Mouse (Mus musculus): Measurements from ENCODE around the gene Ndc80. TPM values are rescaled to one million over a fixed set of nuclear protein-coding genes. Genes with fewer than 3 reads are reported as not detected.
"Not testable (repeated sequence)": the region's sequence is repeated elsewhere in the genome, so short reads cannot be mapped to it uniquely, and the experiment has no call there.

The Ndc80 gene
- 10 to 100 TPM; 11.1 to 20.0 TPM for polyA plus RNA-seq (2017; shearing (Covaris generic))

DNA sequence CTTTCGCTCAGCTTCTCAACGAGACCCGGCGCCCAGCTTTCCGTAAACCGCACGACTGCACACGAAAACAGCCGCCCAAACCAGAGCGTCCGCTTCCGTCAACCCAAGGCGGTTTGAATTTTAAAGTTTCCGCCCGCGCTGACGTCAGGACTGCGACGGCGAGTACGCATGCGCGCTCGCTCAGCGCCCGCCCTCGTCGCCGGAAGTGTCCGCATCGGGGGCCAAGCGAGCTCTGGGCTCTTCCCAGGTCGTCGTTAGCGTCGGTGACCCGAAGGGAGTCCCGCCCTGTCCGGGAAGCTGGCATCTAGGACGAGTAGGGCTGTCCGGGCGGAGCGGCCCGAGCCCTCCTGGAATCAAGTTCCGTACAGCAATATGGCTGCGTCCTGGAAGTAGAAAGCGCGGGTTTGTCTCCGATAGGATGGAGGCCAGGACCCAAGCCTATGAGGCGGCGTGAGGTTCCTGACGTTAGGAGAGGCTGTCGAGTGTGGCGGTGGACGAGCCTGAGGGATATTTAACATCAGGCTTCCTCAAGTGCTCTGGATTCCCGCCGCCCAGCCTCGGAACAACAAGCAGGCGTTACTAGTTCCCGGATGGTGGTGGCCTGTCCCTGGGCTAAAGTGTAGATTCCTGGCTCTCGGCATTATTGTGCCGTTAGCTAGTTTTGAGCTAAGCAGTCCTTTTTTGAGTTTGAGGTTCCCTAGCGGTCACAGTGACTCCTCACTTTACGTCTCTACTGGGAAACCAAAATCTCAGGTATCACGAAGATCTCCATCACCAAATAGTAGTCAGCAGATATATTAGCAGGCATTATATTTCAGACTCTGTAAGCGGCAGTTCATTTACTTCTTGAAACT is at the start of gene Ndc80:
Gene Ndc80 (minus strand): TSS at position 147 of the 854 bp plus-strand sequence.
- peak; percentile 84 for ATAC-seq

DNA sequence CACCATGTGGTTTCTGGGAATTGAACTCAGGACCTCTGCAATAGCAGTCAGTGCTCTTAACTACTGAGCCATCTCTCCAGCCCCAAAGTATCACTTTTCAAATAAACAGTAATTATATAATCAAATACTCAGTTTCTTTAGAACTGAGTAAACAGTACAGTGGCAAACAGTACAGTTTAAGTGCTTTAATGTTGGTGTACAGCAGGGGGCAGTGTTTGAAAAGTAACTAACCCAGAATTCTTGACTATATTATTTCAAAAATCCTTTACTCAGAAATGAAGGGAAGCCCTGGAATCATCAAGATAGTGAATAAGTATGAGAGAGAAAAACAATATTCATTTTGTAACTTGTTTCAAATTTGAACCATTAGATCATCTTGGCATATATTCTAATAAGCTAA is 35.0 kb upstream of the Ndc80 start:
- ATAC-seq, result peak; percentile 64

DNA sequence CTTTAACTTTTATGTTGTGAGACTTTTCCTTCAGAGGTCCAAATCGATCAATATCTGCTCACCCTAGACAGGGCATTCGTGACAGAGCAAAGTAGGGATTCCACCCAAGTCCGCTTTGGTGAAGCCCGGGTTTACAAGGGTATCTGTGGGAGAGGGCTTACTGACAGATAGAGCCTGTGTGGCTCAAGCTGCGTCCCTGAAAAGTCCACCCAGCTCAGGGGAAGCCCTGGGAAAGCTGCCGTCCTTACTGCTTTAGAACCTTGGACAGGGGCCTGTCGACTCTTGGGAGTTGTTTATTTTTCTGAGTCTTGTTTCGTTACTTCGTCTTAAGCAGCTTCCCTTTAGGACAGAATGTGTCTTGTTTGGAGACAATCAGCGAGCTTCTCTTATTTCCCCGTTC is 26.2 kb upstream of the Ndc80 start:
- no peak for ATAC-seq

- peak; percentile 86 for ATAC-seq
Measured at GRCm38 (mm10) chr17:71551757-71552451, 25.2 kb upstream of the Ndc80 start, which contains the start of gene Spdya. Gene Spdya, plus strand, starts transcription at chr17:71552061.

- no peak for ATAC-seq
Measured at GRCm38 (mm10) chr17:71551350-71551749, 24.7 kb upstream of the Ndc80 start.

GRCm38 (mm10) chr17:71548586-71548985 is 21.9 kb upstream of the Ndc80 start:
- no peak for ATAC-seq

DNA sequence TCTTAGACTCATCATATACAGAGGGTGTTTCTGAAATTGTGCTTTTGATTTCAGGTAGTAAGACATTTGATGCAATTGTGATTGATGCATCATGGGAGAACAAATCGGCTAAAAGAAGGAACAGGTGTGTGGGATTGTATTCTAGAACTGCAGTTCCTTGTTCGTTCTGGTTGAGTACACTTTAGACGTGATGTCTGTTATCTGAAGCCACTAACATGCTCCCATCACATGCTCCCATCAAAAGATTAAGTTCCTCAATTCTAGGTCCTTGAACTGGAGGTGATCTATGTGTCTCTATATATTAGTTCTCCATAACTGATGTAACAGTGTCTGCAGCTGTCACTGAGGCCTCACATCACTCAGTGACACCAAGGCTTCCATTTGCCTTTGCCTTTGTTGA is 10.5 kb upstream of the Ndc80 start:
- no peak for ATAC-seq

- not testable (repeated sequence) for ATAC-seq
Measured at GRCm38 (mm10) chr17:71535595-71535994, 8.9 kb upstream of the Ndc80 start.

GRCm38 (mm10) chr17:71528042-71528441 is 1.4 kb upstream of the Ndc80 start:
- no peak for ATAC-seq

DNA sequence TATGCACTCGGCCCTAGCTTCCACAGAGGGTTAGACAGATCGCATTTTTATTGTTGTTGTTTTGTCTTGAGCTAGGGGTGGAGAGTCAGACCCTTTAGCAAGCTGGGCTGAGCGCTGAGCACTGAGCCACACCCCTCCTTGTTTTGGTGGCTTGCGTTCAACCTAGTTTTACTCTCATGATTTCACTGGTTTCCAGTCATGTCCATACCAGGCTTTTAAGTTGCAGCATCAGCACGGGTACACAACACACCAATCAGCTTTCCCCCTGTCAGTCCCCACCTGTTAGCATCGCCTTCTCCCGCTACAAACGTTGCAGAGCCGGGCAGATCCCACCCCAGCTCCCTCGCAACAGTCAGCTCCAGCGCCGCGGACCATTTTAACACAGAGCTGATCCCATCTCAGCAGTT is 352 bp downstream of the Ndc80 start:
- peak; percentile 42 for ATAC-seq

- no peak for ATAC-seq
Measured at GRCm38 (mm10) chr17:71510297-71510696, 16.4 kb downstream of the Ndc80 start.

GRCm38 (mm10) chr17:71506832-71507231 is 19.8 kb downstream of the Ndc80 start:
- no peak for ATAC-seq

- no peak for ATAC-seq
Measured at GRCm38 (mm10) chr17:71495784-71496183, 30.9 kb downstream of the Ndc80 start.

DNA sequence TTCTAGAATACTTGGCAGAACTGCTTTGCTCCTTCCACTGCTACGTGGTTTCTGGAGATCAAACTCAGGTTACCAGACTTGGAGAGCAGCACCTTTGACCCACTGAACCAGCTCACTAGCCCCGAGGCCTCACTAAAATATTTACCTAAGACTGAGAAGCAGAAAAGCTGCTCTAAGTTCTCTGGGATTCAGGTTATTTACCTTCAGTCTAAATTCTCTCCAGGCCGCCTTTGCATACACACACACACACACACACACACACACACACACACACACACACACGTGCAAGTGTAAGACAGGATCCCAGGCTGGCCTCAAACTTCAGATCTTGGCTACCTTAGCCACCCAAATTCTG is 35.3 kb downstream of the Ndc80 start:
- peak; percentile 3 for ATAC-seq

DNA sequence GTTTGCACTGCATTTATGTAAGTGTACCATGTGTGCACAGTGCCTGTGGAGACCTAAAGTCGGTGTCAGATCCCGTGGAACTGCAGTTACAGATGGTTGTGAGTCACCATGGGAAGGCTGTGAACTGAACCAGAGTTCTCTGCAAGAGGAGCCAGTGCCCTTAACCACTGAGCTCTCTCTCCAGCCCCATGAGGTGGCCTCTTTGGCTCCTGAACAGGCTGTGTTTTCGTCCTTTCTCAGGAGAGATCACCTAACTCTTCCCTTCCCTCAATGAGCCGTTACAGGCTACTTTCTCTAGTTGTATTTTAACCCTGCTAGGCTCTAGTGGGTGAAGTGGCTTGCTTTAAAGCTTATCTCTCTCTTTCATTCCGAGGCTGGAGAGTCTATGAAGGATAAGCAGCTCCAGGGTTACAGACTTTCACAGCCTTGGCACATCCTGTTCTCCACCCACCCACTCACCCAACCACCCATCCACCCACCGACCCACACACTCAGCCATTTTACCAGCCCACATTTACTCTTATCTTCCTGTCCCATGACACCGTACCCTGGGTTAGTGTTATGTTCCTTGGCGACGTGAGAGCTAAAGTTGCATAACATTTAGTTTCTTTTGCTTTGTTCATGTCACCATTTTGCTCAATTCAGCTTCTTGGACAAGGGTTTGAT is 35.9 kb downstream of the Ndc80 start:
- ATAC-seq, result peak; percentile 77

- ATAC-seq, result no peak
Measured at GRCm38 (mm10) chr17:71489703-71490461, 36.8 kb downstream of the Ndc80 start.

DNA sequence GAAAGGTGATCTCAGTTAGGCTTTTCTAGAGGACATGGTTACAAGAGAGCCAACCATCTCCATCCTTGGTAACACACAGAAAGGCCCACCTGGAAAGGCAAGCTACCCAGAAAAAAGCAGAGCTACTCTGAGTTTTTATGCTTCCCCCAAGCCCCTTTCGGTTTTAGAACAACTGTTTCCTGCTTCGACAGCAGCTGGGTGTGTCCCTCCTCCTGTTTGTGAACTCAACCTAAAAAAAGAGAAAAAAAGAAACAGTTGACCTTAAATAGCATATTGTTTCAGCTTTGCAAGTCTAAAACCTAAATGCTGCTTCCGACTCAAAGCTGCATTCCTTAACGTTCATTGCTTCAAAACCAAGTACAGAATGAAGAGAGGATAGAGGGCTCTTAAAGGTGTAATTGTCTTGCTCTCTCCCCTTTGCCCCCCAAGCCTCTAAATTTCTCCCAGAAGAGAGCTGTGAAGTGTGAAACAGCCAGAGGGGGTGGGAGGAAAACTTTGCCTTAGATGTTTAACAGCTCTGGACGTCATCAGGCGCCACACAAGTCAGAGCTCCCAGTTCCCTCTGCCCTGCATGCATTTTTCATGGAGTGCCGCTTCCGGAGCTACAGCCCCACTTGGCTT is 40.3 kb downstream of the Ndc80 start:
- ATAC-seq, result peak; percentile 66

DNA sequence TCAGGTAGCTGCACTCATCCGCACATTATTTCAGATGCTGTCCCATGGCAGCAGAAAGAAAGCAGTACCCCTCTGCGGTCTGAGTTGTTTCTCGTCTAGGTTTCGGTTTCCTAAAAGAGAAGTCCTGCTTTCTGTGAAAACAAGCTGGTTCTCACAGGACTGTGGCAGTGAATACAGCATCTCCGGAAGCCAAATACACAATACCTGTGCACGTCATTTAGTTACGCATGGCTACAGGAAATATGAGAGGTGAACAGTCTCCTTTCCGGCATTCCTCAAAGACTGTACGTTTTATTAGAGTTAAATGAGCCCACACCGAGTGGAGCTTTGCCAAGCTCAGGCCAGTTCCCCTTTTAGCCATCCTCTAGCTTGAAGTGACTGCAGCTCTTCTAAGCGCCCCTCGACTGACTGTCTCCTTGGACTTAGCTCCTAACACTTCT is 40.8 kb downstream of the Ndc80 start:
- peak; percentile 84 for ATAC-seq

- no peak for ATAC-seq
Measured at GRCm38 (mm10) chr17:71484711-71485110, 41.9 kb downstream of the Ndc80 start.

DNA sequence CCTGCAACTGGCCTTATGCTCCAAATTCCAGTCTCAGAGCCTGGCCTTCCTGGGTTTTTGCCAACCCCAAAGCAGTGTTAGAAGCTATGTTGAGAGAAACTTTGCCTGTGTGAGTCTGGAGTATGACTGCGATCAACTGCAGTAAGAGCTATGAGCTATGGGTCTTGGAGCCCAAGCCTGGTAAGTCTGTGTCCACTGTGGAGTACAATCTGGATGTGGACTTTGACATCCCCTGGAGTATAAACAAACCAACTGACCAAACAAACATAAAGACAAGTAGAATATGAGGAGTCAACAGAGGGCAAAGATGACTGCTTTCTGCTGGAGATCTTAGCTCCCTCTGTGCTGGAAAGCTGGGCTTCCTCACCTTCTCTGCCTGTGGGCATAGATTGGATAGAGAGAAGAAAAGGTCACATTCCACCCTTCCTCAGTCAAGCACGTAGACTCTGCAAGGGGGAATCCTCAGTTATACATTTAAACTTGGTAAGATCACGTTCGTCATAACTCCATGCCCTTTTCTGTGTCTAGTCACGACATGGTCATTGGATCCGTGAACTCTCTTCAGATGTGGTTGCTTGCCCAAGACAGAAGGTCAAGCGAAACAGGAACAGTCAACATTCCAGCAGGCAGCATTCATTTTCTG is 43.1 kb downstream of the Ndc80 start:
- ATAC-seq, result no peak

- ATAC-seq, result peak; percentile 27
Measured at GRCm38 (mm10) chr17:71479381-71479901, 47.2 kb downstream of the Ndc80 start.

All from CD4-positive, CD25-positive, alpha-beta regulatory T cell, adult 4 months (primary cell).